Mouse (Mus musculus): ENCODE data around the gene Tmem185b. TPM values are rescaled to one million over a fixed set of nuclear protein-coding genes. Genes with fewer than 3 reads are reported as not detected.
A peak's percentile ranks its signal among the peaks of the same experiment; 100 is the strongest.

Gene Tmem185b
- total and polyA plus RNA-seq, 3 experiments = 25.2 to 35.8 TPM; not detected in 1

DNA sequence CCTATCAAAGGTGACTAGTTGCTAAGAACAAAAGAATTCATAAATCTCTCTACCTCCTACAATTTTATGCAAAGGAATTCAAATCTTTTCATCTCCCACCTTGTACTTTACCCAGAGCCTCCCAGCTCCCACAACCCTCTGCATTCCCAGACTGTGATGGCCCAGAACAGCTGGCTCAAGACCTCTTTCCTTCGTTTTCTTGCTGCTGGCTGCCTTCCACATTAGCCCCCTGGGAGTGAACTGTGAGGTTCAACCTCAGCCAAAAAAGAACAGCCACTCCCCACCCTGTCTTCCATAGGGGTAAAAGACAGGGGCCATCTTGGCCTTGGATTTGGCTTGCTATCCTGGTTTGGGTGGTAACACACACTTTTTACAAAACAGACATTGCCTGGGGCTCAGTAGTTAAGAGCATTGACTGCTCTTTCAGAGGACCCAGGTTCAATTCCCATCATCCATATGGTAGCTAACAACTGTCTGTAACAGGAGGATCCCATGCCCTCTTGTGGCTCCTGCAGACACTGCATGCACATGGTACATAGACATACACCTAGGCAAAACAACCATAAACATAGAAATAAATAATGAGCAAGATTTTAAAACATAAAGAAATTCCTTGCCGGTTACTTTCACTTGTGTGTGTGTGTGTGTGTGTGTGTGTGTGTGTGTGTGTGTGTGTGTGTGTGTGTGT, 31.8 kb upstream of the Tmem185b start:
- peaks cover 0 to 6% of the 10 kb centered on the region in 2 experiments; a peak in 2 of 4 replicates for H3K4me1 ChIP-seq (ENCODE audit: control insufficient read depth in 1 of 2, insufficient read depth in 2 of 2, low read length in 2 of 2)
- peaks cover 1% of the 10 kb centered on the region; the same call in 1 of the 2 replicates for H3K79me2 ChIP-seq (ENCODE audit: control insufficient read depth, insufficient read depth, low read length, poor library complexity)
- H3K9me3 ChIP-seq (replicated peaks; ENCODE audit: insufficient read depth, low read length) = no peaks in the 10 kb centered on the region
- peaks cover 0 to 5% of the 10 kb centered on the region in 2 experiments; a peak in 2 of 4 replicates for H3K36me3 ChIP-seq (ENCODE audit: control insufficient read depth in 1 of 2, insufficient read depth in 2 of 2, low read length in 2 of 2)
- H3K4me3 ChIP-seq (ENCODE audit: control insufficient read depth in 1 of 2, insufficient read depth in 1 of 2, low read depth in 2 of 2, low read length in 2 of 2) = no peak overlapping the region
- TF ChIP-seq MXI1 (IDR thresholded peaks at IDR 0.05; ENCODE audit: low read depth, low read length) = no peak
- no peak for TF ChIP-seq SIN3A (IDR thresholded peaks at IDR 0.05; ENCODE audit: low read length)
- TF ChIP-seq TAL1 (IDR thresholded peaks at IDR 0.05; ENCODE audit: low read length) = no peak
- TF ChIP-seq BHLHE40 (IDR thresholded peaks at IDR 0.05; ENCODE audit: borderline replicate concordance, low read depth, low read length) = no peak
- no peak for TF ChIP-seq RCOR1 (IDR thresholded peaks at IDR 0.05; ENCODE audit: low read depth, low read length)
- TF ChIP-seq ZC3H11A (IDR thresholded peaks at IDR 0.05; ENCODE audit: low read depth, low read length) = no peak
- no peak for TF ChIP-seq CHD1 (IDR thresholded peaks at IDR 0.05; ENCODE audit: low read depth, low read length)
- no peak for TF ChIP-seq HCFC1 (IDR thresholded peaks at IDR 0.05; ENCODE audit: low read depth, low read length)
- TF ChIP-seq UBTF (IDR thresholded peaks at IDR 0.05; ENCODE audit: borderline replicate concordance, insufficient read depth, low read depth, low read length) = no peak
- TF ChIP-seq POLR2AphosphoS5 (IDR thresholded peaks at IDR 0.05; ENCODE audit: borderline replicate concordance, low read depth, low read length) = no peak
- TF ChIP-seq NELFE (IDR thresholded peaks at IDR 0.05; ENCODE audit: low read depth, low read length) = no peak
- no peak for TF ChIP-seq GABPA (IDR thresholded peaks at IDR 0.05; ENCODE audit: low read depth, low read length)
- TF ChIP-seq GATA1 (IDR thresholded peaks at IDR 0.05; ENCODE audit: low read depth, low read length) = no peak
- TF ChIP-seq SMC3 (IDR thresholded peaks at IDR 0.05; ENCODE audit: low read depth, low read length) = peak; percentile 58
- no peak for TF ChIP-seq USF2 (IDR thresholded peaks at IDR 0.05; ENCODE audit: borderline replicate concordance in 1 of 2, insufficient read depth in 1 of 2, low read depth in 1 of 2, low read length in 2 of 2)
- no peak for TF ChIP-seq TBP (IDR thresholded peaks at IDR 0.05; ENCODE audit: low read depth, low read length)
- TF ChIP-seq E2F4 (IDR thresholded peaks at IDR 0.05; ENCODE audit: borderline replicate concordance, low read depth, low read length) = no peak
- TF ChIP-seq ZNF384 (IDR thresholded peaks at IDR 0.05; ENCODE audit: low read depth, low read length) = no peak
- peak; percentile 19 for TF ChIP-seq RAD21 (IDR thresholded peaks at IDR 0.05; ENCODE audit: low read depth, low read length)
- TF ChIP-seq MEF2A (IDR thresholded peaks at IDR 0.05; ENCODE audit: extremely low read depth, insufficient replicate concordance, low read depth, low read length, poor library complexity, severe bottlenecking) = no peak
- peak; percentile 31; the same call in 1 of the 2 replicates for TF ChIP-seq MAX (IDR thresholded peaks at IDR 0.05; ENCODE audit: low read length)
- TF ChIP-seq TCF12 (IDR thresholded peaks at IDR 0.05; ENCODE audit: low read depth, low read length) = no peak
- TF ChIP-seq MYB (IDR thresholded peaks at IDR 0.05; ENCODE audit: low read depth, low read length) = no peak
- no peak for TF ChIP-seq ZMIZ1 (IDR thresholded peaks at IDR 0.05; ENCODE audit: low read depth, low read length)
- peak; percentile 56 to 62 (median 58) for TF ChIP-seq CTCF (IDR thresholded peaks at IDR 0.05 in 2 of 3, conservative IDR thresholded peaks at IDR 0.05 in 1 of 3; ENCODE audit: control insufficient read depth in 1 of 3, insufficient read depth in 1 of 3, low read depth in 2 of 3, low read length in 3 of 3, poor library complexity in 1 of 3, severe bottlenecking in 1 of 3)
- TF ChIP-seq CHD2 (IDR thresholded peaks at IDR 0.05; ENCODE audit: low read length) = no peak
- no peak for TF ChIP-seq ZKSCAN1 (IDR thresholded peaks at IDR 0.05; ENCODE audit: low read depth, low read length)
- no peak for TF ChIP-seq ETS1 (IDR thresholded peaks at IDR 0.05; ENCODE audit: low read depth, low read length)
- H3K9ac ChIP-seq (ENCODE audit: control insufficient read depth, low read depth, low read length, poor library complexity, severe bottlenecking) = no peak overlapping the region
- no peaks in the 10 kb centered on the region for H3K27me3 ChIP-seq (ENCODE audit: control insufficient read depth in 1 of 2, insufficient read depth in 2 of 2, low read length in 2 of 2)
- H3K27ac ChIP-seq (ENCODE audit: control insufficient read depth, low read depth, low read length) = no peak overlapping the region
- peak; percentile 51 for DNase-seq (ENCODE audit: low read depth, low spot score)
